Mouse (Mus musculus): Measurements from ENCODE around the gene Sltm. TPM values are rescaled to one million over a fixed set of nuclear protein-coding genes. Genes with fewer than 3 reads are reported as not detected.

The Sltm gene
- polyA plus RNA-seq, 1 experiment from 2014 or later: 61.0 TPM

GRCm38 (mm10) chr9:70562825-70563224 is 20.3 kb downstream of the Sltm start:
- WGBS: 96% methylated on average over 3 of the region's 3 CpGs

GRCm38 (mm10) chr9:70567651-70568050 is 25.1 kb downstream of the Sltm start:
- H3K4me1 ChIP-seq: no peaks in the 10 kb centered on the region
- H3K9me3 ChIP-seq: no peaks in the 10 kb centered on the region
- H3K27me3 ChIP-seq (ENCODE audit: poor library complexity, severe bottlenecking): no peaks in the 10 kb centered on the region
- peaks cover 56% of the 10 kb centered on the region for H3K36me3 ChIP-seq (replicated peaks)
- 93% methylated on average over 5 of the region's 5 CpGs for WGBS
- DNase-seq (ENCODE audit: extremely low spot score, low spot score): no peak
- no peak overlapping the region for H3K27ac ChIP-seq
- H3K4me3 ChIP-seq: no peak overlapping the region

More at GRCm38 (mm10) chr9:70562825-70563224, 20.3 kb downstream of the Sltm start:
- Histone ChIP-seq H3K4me3 (no peak overlapping the region), H3K36me3 (replicated peaks) (peaks cover 60% of the 10 kb centered on the region), H3K27me3 (ENCODE audit: poor library complexity, severe bottlenecking) (no peaks in the 10 kb centered on the region), H3K27ac (no peak overlapping the region), H3K9me3 (no peaks in the 10 kb centered on the region), H3K4me1 (peaks cover 12% of the 10 kb centered on the region)
- DNase-seq (ENCODE audit: extremely low spot score, low spot score): no peak

- H3K27ac ChIP-seq: no peak overlapping the region
- H3K4me1 ChIP-seq: no peaks in the 10 kb centered on the region
- no peak for DNase-seq (ENCODE audit: extremely low spot score, low spot score)
- peaks cover 70% of the 10 kb centered on the region for H3K36me3 ChIP-seq (replicated peaks)
- no peaks in the 10 kb centered on the region for H3K27me3 ChIP-seq (ENCODE audit: poor library complexity, severe bottlenecking)
- H3K4me3 ChIP-seq: no peak overlapping the region
- 95% methylated on average over 8 of the region's 8 CpGs for WGBS
- H3K9me3 ChIP-seq: no peaks in the 10 kb centered on the region
Measured at GRCm38 (mm10) chr9:70570351-70570750, 27.8 kb downstream of the Sltm start.

GRCm38 (mm10) chr9:70578123-70578522 is 35.6 kb downstream of the Sltm start:
- H3K27ac ChIP-seq: no peak overlapping the region
- no peaks in the 10 kb centered on the region for H3K9me3 ChIP-seq
- no peak for DNase-seq (ENCODE audit: extremely low spot score, low spot score)
- WGBS: 98% methylated on average over 2 of the region's 2 CpGs
- peaks cover 97% of the 10 kb centered on the region for H3K36me3 ChIP-seq (replicated peaks)
- no peaks in the 10 kb centered on the region for H3K27me3 ChIP-seq (ENCODE audit: poor library complexity, severe bottlenecking)
- H3K4me1 ChIP-seq: no peaks in the 10 kb centered on the region
- H3K4me3 ChIP-seq: no peak overlapping the region

GRCm38 (mm10) chr9:70580956-70581355 is 38.4 kb downstream of the Sltm start:
- no peak overlapping the region for H3K27ac ChIP-seq
- 91% methylated on average over 5 of the region's 5 CpGs for WGBS
- no peak overlapping the region for H3K4me3 ChIP-seq
- H3K9me3 ChIP-seq: no peaks in the 10 kb centered on the region
- no peaks in the 10 kb centered on the region for H3K4me1 ChIP-seq
- peaks cover 94% of the 10 kb centered on the region for H3K36me3 ChIP-seq (replicated peaks)
- DNase-seq (ENCODE audit: extremely low spot score, low spot score): no peak
- H3K27me3 ChIP-seq (ENCODE audit: poor library complexity, severe bottlenecking): no peaks in the 10 kb centered on the region

GRCm38 (mm10) chr9:70584641-70585040 is 42.1 kb downstream of the Sltm start:
- Histone ChIP-seq H3K9me3 (no peaks in the 10 kb centered on the region), H3K27me3 (ENCODE audit: poor library complexity, severe bottlenecking) (no peaks in the 10 kb centered on the region), H3K27ac (no peak overlapping the region), H3K4me3 (no peak overlapping the region), H3K4me1 (no peaks in the 10 kb centered on the region), H3K36me3 (replicated peaks) (peaks cover 94% of the 10 kb centered on the region)
- DNase-seq (ENCODE audit: extremely low spot score, low spot score): no peak
- 94% methylated on average over 14 of the region's 14 CpGs for WGBS

- peaks cover 94% of the 10 kb centered on the region for H3K36me3 ChIP-seq (replicated peaks)
- WGBS: 91% methylated on average over 5 of the region's 5 CpGs
Measured at GRCm38 (mm10) chr9:70585172-70585571, 42.6 kb downstream of the Sltm start.

GRCm38 (mm10) chr9:70587171-70587570 is 44.6 kb downstream of the Sltm start:
- H3K9me3 ChIP-seq: no peaks in the 10 kb centered on the region
- H3K27me3 ChIP-seq (ENCODE audit: poor library complexity, severe bottlenecking): no peaks in the 10 kb centered on the region
- H3K27ac ChIP-seq: no peak overlapping the region
- no peak overlapping the region for H3K4me3 ChIP-seq
- no peaks in the 10 kb centered on the region for H3K4me1 ChIP-seq
- DNase-seq (ENCODE audit: extremely low spot score, low spot score): no peak
- peaks cover 94% of the 10 kb centered on the region for H3K36me3 ChIP-seq (replicated peaks)
- 98% methylated on average over 5 of the region's 5 CpGs for WGBS

More at GRCm38 (mm10) chr9:70585172-70585571, 42.6 kb downstream of the Sltm start:
- H3K4me3 ChIP-seq: no peak overlapping the region
- DNase-seq (ENCODE audit: extremely low spot score, low spot score): no peak
- H3K9me3 ChIP-seq: no peaks in the 10 kb centered on the region
- no peak overlapping the region for H3K27ac ChIP-seq
- H3K27me3 ChIP-seq (ENCODE audit: poor library complexity, severe bottlenecking): no peaks in the 10 kb centered on the region
- H3K4me1 ChIP-seq: no peaks in the 10 kb centered on the region

GRCm38 (mm10) chr9:70590775-70591174 is 48.2 kb downstream of the Sltm start:
- Histone ChIP-seq H3K27ac (no peak overlapping the region), H3K4me1 (no peaks in the 10 kb centered on the region), H3K4me3 (no peak overlapping the region), H3K9me3 (no peaks in the 10 kb centered on the region), H3K27me3 (ENCODE audit: poor library complexity, severe bottlenecking) (no peaks in the 10 kb centered on the region), H3K36me3 (replicated peaks) (peaks cover 99% of the 10 kb centered on the region)
- DNase-seq (ENCODE audit: extremely low spot score, low spot score): no peak
- WGBS: 92% methylated on average over 4 of the region's 4 CpGs

GRCm38 (mm10) chr9:70591486-70591885 is 48.9 kb downstream of the Sltm start:
- 89% methylated on average over 9 of the region's 9 CpGs for WGBS
- no peak overlapping the region for H3K27ac ChIP-seq
- peaks cover 99% of the 10 kb centered on the region for H3K36me3 ChIP-seq (replicated peaks)

GRCm38 (mm10) chr9:70598271-70598670 is 55.7 kb downstream of the Sltm start:
- WGBS: 93% methylated on average over 2 of the region's 2 CpGs
- Histone ChIP-seq H3K4me1 (no peaks in the 10 kb centered on the region), H3K36me3 (replicated peaks) (peaks cover 35% of the 10 kb centered on the region)

More at GRCm38 (mm10) chr9:70591486-70591885, 48.9 kb downstream of the Sltm start:
- H3K27me3 ChIP-seq (ENCODE audit: poor library complexity, severe bottlenecking): no peaks in the 10 kb centered on the region
- H3K9me3 ChIP-seq: no peaks in the 10 kb centered on the region
- no peak overlapping the region for H3K4me3 ChIP-seq
- no peaks in the 10 kb centered on the region for H3K4me1 ChIP-seq
- no peak for DNase-seq (ENCODE audit: extremely low spot score, low spot score)

GRCm38 (mm10) chr9:70602186-70602845 is 59.8 kb downstream of the Sltm start:
- Histone ChIP-seq H3K27ac (no peak overlapping the region), H3K4me1 (no peaks in the 10 kb centered on the region), H3K4me3 (no peak overlapping the region), H3K27me3 (ENCODE audit: poor library complexity, severe bottlenecking) (no peaks in the 10 kb centered on the region), H3K36me3 (replicated peaks) (peaks cover 19% of the 10 kb centered on the region), H3K9me3 (no peaks in the 10 kb centered on the region)
- no peak for DNase-seq (ENCODE audit: extremely low spot score, low spot score)
- WGBS: 88% methylated on average over 1 of the region's 1 CpGs

More at GRCm38 (mm10) chr9:70598271-70598670, 55.7 kb downstream of the Sltm start:
- Histone ChIP-seq H3K27ac (no peak overlapping the region), H3K27me3 (ENCODE audit: poor library complexity, severe bottlenecking) (no peaks in the 10 kb centered on the region), H3K9me3 (no peaks in the 10 kb centered on the region), H3K4me3 (no peak overlapping the region)
- DNase-seq (ENCODE audit: extremely low spot score, low spot score): no peak

- Histone ChIP-seq H3K4me3 (no peak overlapping the region), H3K9me3 (no peaks in the 10 kb centered on the region), H3K4me1 (no peaks in the 10 kb centered on the region), H3K36me3 (replicated peaks) (peaks cover 26% of the 10 kb centered on the region), H3K27ac (no peak overlapping the region), H3K27me3 (ENCODE audit: poor library complexity, severe bottlenecking) (no peaks in the 10 kb centered on the region)
- DNase-seq (ENCODE audit: extremely low spot score, low spot score): no peak
- WGBS: 91% methylated on average over 3 of the region's 3 CpGs
Measured at GRCm38 (mm10) chr9:70611026-70611673, 68.6 kb downstream of the Sltm start.
